Mouse (Mus musculus) ES-E14 (cell line): Measurements from ENCODE around the gene Lins1. TPM values are rescaled to one million over a fixed set of nuclear protein-coding genes. Genes with fewer than 3 reads are reported as not detected.

Experiments used
- DNase-seq: peaks from one replicate; pipeline ENCODE4 v3.0.0-alpha.2; 2013; ENCODE audit warnings: low read depth, low spot score
- H3K27ac ChIP-seq: 2 replicates; pipeline ENCODE4 v1.5.1; 2012; ENCODE audit warnings: low read depth, mild to moderate bottlenecking, low read length, moderate library complexity, mixed read lengths; ENCODE audit not compliant: poor library complexity, insufficient read depth, severe bottlenecking
- H3K36me3 ChIP-seq: 2 replicates; pipeline ENCODE4 v1.6.1; 2012; ENCODE audit warnings: mild to moderate bottlenecking, low read length, moderate library complexity, mixed read lengths; ENCODE audit not compliant: control insufficient read depth, poor library complexity, insufficient read depth, severe bottlenecking
- H3K4me1 ChIP-seq, 2 experiments: fragments of 150-350 bp in 1 of 2; sonication (generic) in 1 of 2; 2 replicates each; pipeline ENCODE4 v1.6.1; 2012; ENCODE audit warnings: low read length in 2 of 2, mild to moderate bottlenecking in 1 of 2, mixed read lengths in 1 of 2; ENCODE audit not compliant: control insufficient read depth in 2 of 2, insufficient read depth in 2 of 2, poor library complexity in 1 of 2
- H3K4me3 ChIP-seq, 2 experiments: fragments of 150-350 bp in 1 of 2; sonication (generic) in 1 of 2; 2 replicates each; pipeline ENCODE4 v1.5.1; 2012; ENCODE audit warnings: low read length in 2 of 2, low read depth in 1 of 2, mild to moderate bottlenecking in 1 of 2, mixed read lengths in 1 of 2; ENCODE audit not compliant: insufficient read depth in 1 of 2, poor library complexity in 1 of 2, severe bottlenecking in 1 of 2
- H3K9ac ChIP-seq: 2 replicates; pipeline ENCODE4 v1.6.1; 2012; ENCODE audit warnings: low read depth, mild to moderate bottlenecking, low read length, mixed read lengths; ENCODE audit not compliant: poor library complexity, insufficient read depth, severe bottlenecking
- H3K9me3 ChIP-seq: fragments of 150-350 bp; sonication (generic); 2 replicates; pipeline ENCODE4 v1.6.1; 2012; ENCODE audit warnings: low read depth, mild to moderate bottlenecking, low read length; ENCODE audit not compliant: control insufficient read depth, insufficient read depth
- CHD2 ChIP-seq: IDR thresholded peaks from 2 replicates; pipeline ENCODE4 v1.6.1; 2014; ENCODE audit warnings: mild to moderate bottlenecking, low read depth, low read length, inconsistent platforms
- HCFC1 ChIP-seq: IDR thresholded peaks from 2 replicates; pipeline ENCODE4 v1.6.1; 2012; ENCODE audit warnings: low read length, inconsistent platforms, borderline replicate concordance; ENCODE audit not compliant: insufficient read depth
- MAFK ChIP-seq: IDR thresholded peaks from 2 replicates; pipeline ENCODE4 v1.6.1; 2014; ENCODE audit warnings: mild to moderate bottlenecking, low read depth, low read length, inconsistent platforms; ENCODE audit not compliant: insufficient read depth
- ZC3H11A ChIP-seq: IDR thresholded peaks from 2 replicates; pipeline ENCODE4 v1.6.1; 2012; ENCODE audit warnings: low read depth, mild to moderate bottlenecking, inconsistent platforms, low read length, borderline replicate concordance
- ZNF384 ChIP-seq: IDR thresholded peaks from 2 replicates; pipeline ENCODE4 v1.6.1; 2012; ENCODE audit warnings: low read depth, low read length, inconsistent platforms
- in situ Hi-C, 2 experiments: fragments of 600-800 bp; cut with MboI; formaldehyde crosslinking; loops; one replicate each; pipeline ENCODE4 v1.15.1; 2025; ENCODE audit warnings: low sequenced_read_pairs in 2 of 2, inconsistent platforms in 1 of 2; ENCODE audit not compliant: unreplicated experiment in 2 of 2
- total RNA-seq: library from RNA; depleted of rRNA; stranded (reverse); fragments of 300-350 nt; gene quantifications from 2 replicates; pipeline ENCODE4 v1.2.3, GENCODE M21; 2012

The Lins1 gene
- total RNA-seq, 1 experiment, result 8.7 TPM

DNA sequence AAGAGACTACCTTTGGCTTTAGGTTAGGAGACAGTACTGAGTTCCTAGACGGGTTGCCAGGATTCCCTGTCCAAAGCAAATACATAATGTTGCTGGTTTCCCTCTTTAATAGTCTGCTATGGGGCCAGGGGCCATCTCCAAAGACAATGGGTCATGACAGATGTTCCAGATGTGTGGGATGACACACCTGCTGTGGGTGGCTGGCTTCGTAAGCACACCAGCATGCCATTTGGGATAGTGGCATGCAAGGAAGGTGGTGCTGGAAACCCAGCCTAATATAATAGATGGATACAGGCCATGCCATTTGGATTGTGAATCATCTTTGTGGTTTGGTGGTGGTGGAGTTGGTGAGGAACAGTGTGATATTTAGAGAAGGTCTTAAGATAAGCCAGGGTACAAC is 39.5 kb downstream of the Lins1 start:
- no peak for DNase-seq

DNA sequence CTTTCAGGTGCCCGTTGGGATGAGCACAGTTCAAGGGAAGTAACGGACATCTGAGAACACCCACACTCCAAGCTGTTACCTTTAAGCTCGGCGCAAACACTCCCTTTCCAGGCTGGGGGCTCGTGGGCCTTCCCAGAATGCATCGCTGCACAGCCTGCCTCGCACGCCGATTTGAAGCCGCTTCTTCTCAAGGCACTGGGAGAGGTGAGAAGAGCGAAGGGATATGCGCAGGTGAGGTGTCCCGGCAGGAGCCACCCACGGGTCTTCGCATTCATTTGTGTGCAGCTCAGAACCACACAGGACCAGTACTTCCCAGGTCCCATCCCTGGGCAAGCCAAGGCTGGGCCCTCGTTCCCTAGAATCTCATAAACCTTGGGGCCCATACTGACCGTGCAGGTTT is 43.7 kb downstream of the Lins1 start:
- in situ Hi-C loops, result no loop called here
- H3K9me3 ChIP-seq, result no peaks in the 10 kb centered on the region
- TF ChIP-seq ZC3H11A, result no peak
- TF ChIP-seq MAFK, result no peak
- TF ChIP-seq CHD2, result no peak
- no peak for TF ChIP-seq HCFC1
- no peak for TF ChIP-seq ZNF384
- H3K9ac ChIP-seq, result no peak overlapping the region
- no peak for DNase-seq
- no peak overlapping the region for H3K4me3 ChIP-seq
- no peaks in the 10 kb centered on the region for H3K4me1 ChIP-seq
- H3K36me3 ChIP-seq, result no peaks in the 10 kb centered on the region
- H3K27ac ChIP-seq, result no peak overlapping the region

More for the DNA sequence above, 39.5 kb downstream of the Lins1 start:
- TF ChIP-seq CHD2, result no peak
- no peak for TF ChIP-seq MAFK
- TF ChIP-seq ZC3H11A, result no peak
- no peak for TF ChIP-seq HCFC1
- no peak for TF ChIP-seq ZNF384
- no peak overlapping the region for H3K9ac ChIP-seq
- no peaks in the 10 kb centered on the region for H3K36me3 ChIP-seq
- no peak overlapping the region for H3K4me3 ChIP-seq
- H3K9me3 ChIP-seq, result no peaks in the 10 kb centered on the region
- in situ Hi-C loops, result no loop called here
- no peak overlapping the region for H3K27ac ChIP-seq
- H3K4me1 ChIP-seq, result no peaks in the 10 kb centered on the region

DNA sequence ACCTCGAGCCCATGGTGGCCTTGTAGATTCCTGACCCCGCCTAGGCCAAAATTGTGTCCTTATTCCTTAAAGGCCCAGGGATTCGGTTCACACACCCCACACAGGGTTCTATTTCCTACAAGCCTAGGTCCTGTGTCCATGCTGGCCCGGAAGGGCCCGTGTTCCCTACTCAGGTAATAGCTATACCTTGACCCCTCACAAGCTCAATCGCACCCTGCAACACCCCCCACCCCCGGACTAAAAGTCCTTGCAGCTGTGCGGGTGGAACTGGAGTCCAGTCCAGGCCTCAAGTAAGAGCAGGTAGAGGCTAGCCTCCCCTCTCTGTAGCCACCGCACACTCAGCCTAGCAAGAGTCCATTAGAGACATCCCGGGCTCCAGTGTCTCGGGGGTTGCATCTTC is 44.2 kb downstream of the Lins1 start:
- DNase-seq, result no peak
- H3K27ac ChIP-seq, result no peak overlapping the region
- in situ Hi-C loops, result no loop called here
- no peaks in the 10 kb centered on the region for H3K4me1 ChIP-seq
- no peak for TF ChIP-seq MAFK
- TF ChIP-seq HCFC1, result no peak
- TF ChIP-seq CHD2, result no peak
- TF ChIP-seq ZNF384, result no peak
- no peak for TF ChIP-seq ZC3H11A
- no peaks in the 10 kb centered on the region for H3K36me3 ChIP-seq
- H3K9me3 ChIP-seq, result no peaks in the 10 kb centered on the region
- H3K9ac ChIP-seq, result no peak overlapping the region
- no peak overlapping the region for H3K4me3 ChIP-seq

DNA sequence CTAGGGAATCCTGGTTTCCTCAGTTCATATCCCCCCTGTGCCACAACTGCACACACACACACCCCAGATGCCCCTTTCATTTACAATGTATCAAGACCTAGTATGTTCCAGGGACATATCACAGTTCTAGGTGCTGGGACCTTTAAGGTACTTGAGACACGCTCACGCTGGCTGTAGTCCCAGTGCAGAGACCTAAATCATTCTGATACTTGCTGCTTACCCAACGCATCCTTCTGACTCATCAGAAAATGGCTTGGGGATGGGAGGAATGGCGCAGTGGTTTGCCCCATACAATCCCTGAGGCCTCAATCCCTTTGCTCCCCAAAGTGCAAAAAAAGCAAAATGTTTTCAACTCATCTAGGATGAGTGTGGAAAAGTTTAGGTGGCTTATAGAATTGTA is 44.8 kb downstream of the Lins1 start:
- Histone ChIP-seq H3K36me3 (no peaks in the 10 kb centered on the region), H3K27ac (no peak overlapping the region), H3K9me3 (no peaks in the 10 kb centered on the region), H3K4me1 (no peaks in the 10 kb centered on the region), H3K9ac (no peak overlapping the region), H3K4me3 (no peak overlapping the region)
- in situ Hi-C loops, result no loop called here
- no peak for TF ChIP-seq HCFC1
- TF ChIP-seq CHD2, result no peak
- TF ChIP-seq MAFK, result no peak
- no peak for TF ChIP-seq ZNF384
- TF ChIP-seq ZC3H11A, result no peak
- DNase-seq, result no peak

DNA sequence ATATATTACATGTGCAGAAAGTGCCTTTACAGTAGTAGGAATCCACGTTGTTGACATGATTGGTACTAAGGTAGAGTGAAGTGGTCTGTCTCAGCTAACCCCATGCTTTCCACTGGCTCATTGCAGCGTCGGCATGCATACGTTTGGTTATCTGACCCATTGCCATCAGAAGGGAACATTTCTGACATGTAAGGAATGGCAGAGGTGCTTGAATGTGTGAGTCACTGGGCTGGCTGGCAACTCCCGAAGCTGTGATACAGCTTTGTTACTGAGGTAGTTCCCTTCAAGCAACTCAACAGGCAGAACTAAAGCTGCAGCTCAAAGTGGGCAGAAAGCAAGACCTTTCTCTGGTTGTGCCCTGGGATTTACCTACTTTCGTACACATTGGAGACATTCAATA is 45.3 kb downstream of the Lins1 start:
- no peaks in the 10 kb centered on the region for H3K36me3 ChIP-seq
- no peaks in the 10 kb centered on the region for H3K9me3 ChIP-seq
- H3K4me1 ChIP-seq, result no peaks in the 10 kb centered on the region
- no peak overlapping the region for H3K4me3 ChIP-seq
- no peak overlapping the region for H3K9ac ChIP-seq
- no peak overlapping the region for H3K27ac ChIP-seq
- no peak for TF ChIP-seq MAFK
- no peak for TF ChIP-seq ZNF384
- no peak for TF ChIP-seq ZC3H11A
- no peak for TF ChIP-seq CHD2
- TF ChIP-seq HCFC1, result no peak
- in situ Hi-C loops, result no loop called here
- no peak for DNase-seq
